Mouse (Mus musculus) frontal cortex, postnatal 14 days (tissue): Measurements from ENCODE around the gene Mypop.
A peak's percentile ranks its signal among the peaks of the same experiment; 100 is the strongest.

ENCODE experiments used
- DNase-seq, 2 experiments: peaks; one replicate each; pipeline ENCODE4 v3.0.0; 2022; ENCODE audit warnings: low spot score in 2 of 2

Mypop gene

GRCm38 (mm10) chr7:18990601-18991295, at the start of gene Mypop:
Mypop (plus strand) TSS chr7:18991245.
- peak; percentile 99 to 100 for DNase-seq

- DNase-seq = no peak
These were observed 48.7 kb upstream of the Mypop start for GRCm38 (mm10) chr7:18942376-18942775.

- DNase-seq = no peak
These were observed 48.2 kb upstream of the Mypop start for GRCm38 (mm10) chr7:18942815-18943214.

- DNase-seq = no peak
These were observed 42.9 kb upstream of the Mypop start for GRCm38 (mm10) chr7:18948151-18948550.

GRCm38 (mm10) chr7:18949781-18950522, 41.1 kb upstream of the Mypop start:
- DNase-seq = peak in 1 of 2 experiments; percentile 63

GRCm38 (mm10) chr7:18950523-18951315, 40.3 kb upstream of the Mypop start:
- DNase-seq = no peak

GRCm38 (mm10) chr7:18951397-18951796, 39.6 kb upstream of the Mypop start:
- no peak for DNase-seq

- no peak for DNase-seq
These were observed 33.3 kb upstream of the Mypop start for GRCm38 (mm10) chr7:18957569-18958383.

GRCm38 (mm10) chr7:18958384-18958766, 32.7 kb upstream of the Mypop start:
- DNase-seq = no peak

- DNase-seq = no peak
These were observed 31.6 kb upstream of the Mypop start for GRCm38 (mm10) chr7:18959446-18959845.

GRCm38 (mm10) chr7:18962171-18962792, 28.8 kb upstream of the Mypop start:
- no peak for DNase-seq

- no peak for DNase-seq
These were observed 28.2 kb upstream of the Mypop start for GRCm38 (mm10) chr7:18962795-18963194.

- no peak for DNase-seq
These were observed 27.7 kb upstream of the Mypop start for GRCm38 (mm10) chr7:18963294-18963843.

- DNase-seq = no peak
These were observed 25.7 kb upstream of the Mypop start for GRCm38 (mm10) chr7:18965312-18965711.

- DNase-seq = no peak
These were observed 23.4 kb upstream of the Mypop start for GRCm38 (mm10) chr7:18967603-18968002.

GRCm38 (mm10) chr7:18970956-18971355, 20.1 kb upstream of the Mypop start:
- DNase-seq = no peak

- DNase-seq = no peak
These were observed 12.7 kb upstream of the Mypop start for GRCm38 (mm10) chr7:18978381-18978780.

GRCm38 (mm10) chr7:18986503-18986902, 4.5 kb upstream of the Mypop start:
- no peak for DNase-seq

GRCm38 (mm10) chr7:18987100-18987499, 3.9 kb upstream of the Mypop start, which contains the start of gene Nanos2:
Nanos2 (plus strand) TSS chr7:18987400.
- no peak for DNase-seq

GRCm38 (mm10) chr7:18987747-18988146, 3.3 kb upstream of the Mypop start:
- DNase-seq = no peak

GRCm38 (mm10) chr7:18988780-18989179, 2.3 kb upstream of the Mypop start:
- DNase-seq = no peak
